Mouse (Mus musculus) intestine, embryonic 15.5 days (tissue): ENCODE measurements around the gene Fbxo24. TPM values are rescaled to one million over a fixed set of nuclear protein-coding genes. Genes with fewer than 3 reads are reported as not detected.

Experiments
- ATAC-seq: fragments of 200-750 bp; cut with Nextera tagmentation; 2 replicates; pipeline ENCODE4 v1.8.0; 2017; ENCODE audit warnings: moderate TSS enrichment, moderate library complexity
- H3K27ac ChIP-seq: fragments of 300-500 bp; sonication (generic); 2 replicates; pipeline ENCODE4 v1.5.1; 2015; ENCODE audit warnings: mild to moderate bottlenecking, inconsistent platforms
- H3K27me3 ChIP-seq: fragments of 300-500 bp; sonication (generic); replicated peaks from 2 replicates; pipeline ENCODE4 v1.6.1; 2015; ENCODE audit warnings: inconsistent platforms
- H3K36me3 ChIP-seq: fragments of 300-500 bp; sonication (generic); 2 replicates; pipeline ENCODE4 v1.6.1; 2015; ENCODE audit warnings: inconsistent platforms
- H3K4me1 ChIP-seq: fragments of 300-500 bp; sonication (generic); replicated peaks from 2 replicates; pipeline ENCODE4 v1.6.1; 2015; ENCODE audit warnings: inconsistent platforms
- H3K4me2 ChIP-seq: fragments of 300-500 bp; sonication (generic); replicated peaks from 2 replicates; pipeline ENCODE4 v1.6.1; 2015; ENCODE audit warnings: mild to moderate bottlenecking, inconsistent platforms
- H3K4me3 ChIP-seq: fragments of 300-500 bp; sonication (generic); replicated peaks from 2 replicates; pipeline ENCODE4 v1.5.1; 2015; ENCODE audit warnings: inconsistent platforms
- H3K9ac ChIP-seq: fragments of 300-500 bp; sonication (generic); 2 replicates; pipeline ENCODE4 v1.6.1; 2015; ENCODE audit warnings: inconsistent platforms
- H3K9me3 ChIP-seq: fragments of 300-500 bp; sonication (generic); 2 replicates; pipeline ENCODE4 v1.6.1; 2016; ENCODE audit warnings: inconsistent platforms
- WGBS: fragments of 180-500 bp; shearing (Covaris S2); methylation state at CpG from one replicate; pipeline ENCODE4 v1.1.7; 2015; 5-methylcytosine and 5-hydroxymethylcytosine counted together
- polyA plus RNA-seq: library from polyadenylated mRNA; unstranded; fragments of >200 nt; fragmentation: Nextera tagmentation; extraction: Ambion mirVana; gene quantifications from 2 replicates; pipeline ENCODE4 v1.2.1, GENCODE M21; 2015

The Fbxo24 gene
- polyA plus RNA-seq, 1 experiment from 2014 or later: 0.15 TPM

DNA sequence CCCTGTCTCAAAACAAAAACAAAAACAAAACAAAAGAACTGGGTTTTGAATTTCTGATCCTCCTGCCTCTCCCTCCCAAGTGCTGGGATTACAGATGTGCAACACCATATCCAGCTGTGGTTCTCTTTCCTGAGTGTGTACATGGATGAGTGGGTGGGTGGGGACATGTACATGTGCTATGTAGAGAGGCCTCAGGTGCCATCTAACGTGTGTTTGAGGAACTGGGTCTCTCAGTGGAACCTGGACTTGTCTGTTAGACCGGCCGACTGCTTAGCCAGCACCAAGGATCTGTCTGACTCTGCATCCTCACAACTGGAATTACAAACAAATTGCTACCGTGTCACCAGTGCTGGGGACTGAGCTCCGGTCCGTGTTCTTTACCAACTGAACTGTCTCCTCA is 31.2 kb downstream of the Fbxo24 start:
- no peak for ATAC-seq
- 90% methylated on average over 6 of the region's 6 CpGs for WGBS

DNA sequence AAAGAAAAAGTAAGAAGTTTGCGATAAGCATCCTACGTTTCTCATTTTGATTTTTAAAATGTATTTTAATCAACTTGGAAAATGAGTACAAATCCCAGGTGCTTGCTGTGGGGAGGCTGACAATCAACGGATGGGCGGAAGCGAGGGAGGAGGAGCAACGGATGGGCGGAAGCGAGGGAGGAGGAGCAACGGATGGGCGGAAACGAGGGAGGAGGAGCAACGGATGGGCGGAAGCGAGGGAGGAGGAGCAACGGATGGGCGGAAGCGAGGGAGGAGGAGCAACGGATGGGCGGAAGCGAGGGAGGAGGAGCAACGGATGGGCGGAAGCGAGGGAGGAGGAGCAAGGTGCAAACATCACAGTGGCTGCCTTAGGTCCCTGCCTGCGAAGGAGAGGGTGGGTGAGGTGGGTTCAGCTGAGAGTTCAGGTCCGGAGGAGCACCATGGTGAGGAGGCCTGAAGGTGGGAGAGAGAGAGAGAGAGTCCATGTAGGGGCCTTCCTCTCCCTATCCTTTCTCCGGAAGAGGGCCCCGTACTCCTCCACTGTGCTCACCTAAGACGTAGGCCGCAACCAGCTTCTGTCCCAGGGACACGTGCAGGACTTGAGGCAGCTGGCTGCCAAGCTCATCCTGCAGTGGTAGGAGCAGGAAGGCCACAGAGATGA is 32.1 kb downstream of the Fbxo24 start:
- H3K27me3 ChIP-seq: no peaks in the 10 kb centered on the region
- no peaks in the 10 kb centered on the region for H3K9me3 ChIP-seq
- H3K4me2 ChIP-seq: peak overlapping the region; percentile 40
- peak overlapping the region; percentile 15; the same call in 1 of the 2 replicates for H3K4me3 ChIP-seq
- H3K9ac ChIP-seq: no peak overlapping the region
- 26% methylated on average over 25 of the region's 30 CpGs for WGBS
- peaks cover 12% of the 10 kb centered on the region for H3K4me1 ChIP-seq
- no peaks in the 10 kb centered on the region for H3K36me3 ChIP-seq
- H3K27ac ChIP-seq: no peak overlapping the region
- ATAC-seq: no peak

More for the DNA sequence above, 31.2 kb downstream of the Fbxo24 start:
- H3K4me3 ChIP-seq: no peak overlapping the region
- no peak overlapping the region for H3K27ac ChIP-seq
- peaks cover 16% of the 10 kb centered on the region for H3K4me1 ChIP-seq
- no peak overlapping the region for H3K9ac ChIP-seq
- no peaks in the 10 kb centered on the region for H3K27me3 ChIP-seq
- no peak overlapping the region for H3K4me2 ChIP-seq
- H3K36me3 ChIP-seq: no peaks in the 10 kb centered on the region
- no peaks in the 10 kb centered on the region for H3K9me3 ChIP-seq

DNA sequence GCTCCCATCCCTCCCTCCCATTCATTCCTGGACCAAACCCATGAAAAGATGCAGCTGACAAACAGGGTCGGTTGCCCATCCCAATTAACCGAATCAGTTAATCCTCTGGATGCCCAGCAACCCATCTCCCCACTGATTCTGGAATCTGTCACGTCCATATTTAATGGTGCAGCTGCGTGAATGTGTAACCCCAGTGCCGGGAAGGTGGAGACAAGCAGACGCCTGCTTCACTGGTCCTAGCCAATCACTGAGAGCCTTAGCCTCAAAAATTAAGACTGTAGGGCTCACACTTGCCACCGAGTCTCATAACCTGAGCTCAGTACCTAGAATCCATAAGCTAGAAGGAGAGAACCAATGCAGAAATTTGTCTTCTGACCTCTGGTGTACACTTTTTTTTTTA is 32.9 kb downstream of the Fbxo24 start:
- ATAC-seq: no peak
- no peaks in the 10 kb centered on the region for H3K27me3 ChIP-seq
- WGBS: 79% methylated on average over 7 of the region's 7 CpGs
- no peaks in the 10 kb centered on the region for H3K36me3 ChIP-seq
- no peak overlapping the region for H3K4me2 ChIP-seq
- peaks cover 12% of the 10 kb centered on the region for H3K4me1 ChIP-seq
- H3K9me3 ChIP-seq: no peaks in the 10 kb centered on the region
- no peak overlapping the region for H3K9ac ChIP-seq
- no peak overlapping the region for H3K4me3 ChIP-seq
- no peak overlapping the region for H3K27ac ChIP-seq

DNA sequence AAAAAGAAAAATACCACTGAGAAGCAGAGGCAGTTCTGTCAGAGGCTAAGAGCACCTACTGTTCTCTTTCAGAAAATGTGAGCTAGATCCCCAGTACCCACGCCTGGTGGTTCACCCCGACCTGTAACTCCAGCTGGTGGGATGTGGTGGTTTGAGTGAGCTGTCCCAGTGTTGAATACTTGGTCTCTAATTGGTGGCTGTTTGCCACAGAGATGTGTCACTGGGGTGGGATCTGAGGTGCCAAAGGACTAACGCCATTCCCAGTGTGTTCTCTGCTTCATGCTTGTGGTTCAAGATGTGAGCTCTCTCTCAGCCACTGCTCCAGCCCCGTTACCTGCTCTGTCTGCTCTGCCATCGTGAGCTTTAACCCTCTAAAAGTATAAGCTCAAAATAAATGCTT is 38.3 kb downstream of the Fbxo24 start:
- H3K36me3 ChIP-seq: no peaks in the 10 kb centered on the region
- no peak overlapping the region for H3K4me2 ChIP-seq
- no peak for ATAC-seq
- H3K4me3 ChIP-seq: no peak overlapping the region
- H3K9me3 ChIP-seq: no peaks in the 10 kb centered on the region
- WGBS: 81% methylated on average over 5 of the region's 5 CpGs
- H3K4me1 ChIP-seq: no peaks in the 10 kb centered on the region
- no peak overlapping the region for H3K9ac ChIP-seq
- no peaks in the 10 kb centered on the region for H3K27me3 ChIP-seq
- H3K27ac ChIP-seq: no peak overlapping the region

DNA sequence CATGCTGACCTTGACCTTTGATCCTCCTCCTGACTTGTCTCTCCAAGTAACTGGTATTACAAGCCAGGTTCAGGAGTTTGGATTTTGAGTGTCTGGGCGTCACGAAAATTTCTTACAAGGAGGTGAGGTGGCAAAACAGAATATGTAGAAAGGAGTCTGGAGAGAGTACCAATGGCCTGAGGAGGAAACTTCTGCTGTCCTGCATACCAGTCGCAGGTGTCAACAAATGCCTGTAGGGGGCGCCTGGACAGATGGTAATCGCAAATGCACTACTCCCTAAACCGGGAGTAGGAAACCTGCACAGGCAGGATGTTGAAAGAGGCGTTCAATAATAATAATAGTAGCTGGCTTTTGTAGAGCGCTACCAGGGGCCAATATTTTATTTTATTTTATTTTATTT is 43.8 kb downstream of the Fbxo24 start:
- WGBS: 27% methylated on average over 8 of the region's 8 CpGs
- Histone ChIP-seq H3K4me3 (no peak overlapping the region), H3K9me3 (no peaks in the 10 kb centered on the region), H3K9ac (no peak overlapping the region), H3K27ac (no peak overlapping the region), H3K4me1 (no peaks in the 10 kb centered on the region; the same call in 1 of the 2 replicates), H3K4me2 (no peak overlapping the region), H3K27me3 (peaks cover 14% of the 10 kb centered on the region), H3K36me3 (no peaks in the 10 kb centered on the region)
- no peak for ATAC-seq

DNA sequence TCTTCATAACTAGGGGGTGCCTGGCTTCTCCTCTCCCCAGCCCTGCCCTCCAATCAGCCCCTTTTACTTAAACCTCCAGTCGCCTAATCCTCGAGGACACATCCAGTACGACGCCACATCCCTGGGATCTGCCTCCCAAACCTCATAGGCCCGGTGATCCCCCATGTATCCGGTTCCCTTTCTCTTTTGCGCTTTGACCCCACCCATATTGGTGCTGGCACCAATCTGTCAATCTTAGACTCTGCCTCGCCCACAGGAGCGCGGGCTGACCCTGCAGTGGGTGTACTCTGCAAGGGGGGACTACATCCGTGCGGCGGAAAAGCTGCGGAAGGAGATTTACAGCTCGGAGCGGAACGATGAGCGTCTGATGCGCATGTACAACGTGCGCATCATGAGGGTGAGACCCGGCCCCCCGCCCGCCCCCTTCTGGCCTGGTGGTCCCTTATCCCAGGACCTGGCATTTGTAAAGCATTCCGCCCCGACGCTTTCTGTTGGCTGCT is 45.1 kb downstream of the Fbxo24 start:
- H3K36me3 ChIP-seq: no peaks in the 10 kb centered on the region
- H3K4me1 ChIP-seq: no peaks in the 10 kb centered on the region; the same call in 1 of the 2 replicates
- H3K27me3 ChIP-seq: peaks cover 14% of the 10 kb centered on the region
- H3K9ac ChIP-seq: peak overlapping the region; percentile 45
- H3K4me2 ChIP-seq: peak overlapping the region; percentile 70
- H3K27ac ChIP-seq: 0 out of 2 replicates have a peak overlapping the region, but pooled peaks have one; percentile 6
- peak overlapping the region; percentile 34 for H3K4me3 ChIP-seq
- peak; percentile 66 for ATAC-seq
- 8% methylated on average over 27 of the region's 27 CpGs for WGBS
- H3K9me3 ChIP-seq: no peaks in the 10 kb centered on the region

DNA sequence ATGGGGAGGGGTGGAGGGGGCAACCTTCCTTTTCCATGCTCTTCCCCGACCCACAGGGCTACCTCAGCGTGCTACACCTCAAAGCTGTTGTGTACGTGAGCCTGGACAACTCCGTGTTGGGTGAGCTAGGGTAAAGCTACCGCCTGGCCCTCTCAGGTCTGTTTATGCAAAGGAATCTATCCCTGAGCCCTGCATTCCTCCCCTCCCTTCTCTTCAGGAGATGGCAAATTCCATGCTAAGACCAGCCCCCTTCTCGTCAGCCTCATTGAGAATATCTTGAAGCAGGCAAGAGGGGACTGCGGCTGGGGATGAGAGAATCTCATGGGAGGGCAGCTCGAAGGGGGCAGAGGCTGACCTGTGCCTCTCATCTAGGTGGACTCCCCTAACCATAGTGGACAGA is 46.1 kb downstream of the Fbxo24 start:
- Histone ChIP-seq H3K4me1 (no peaks in the 10 kb centered on the region; the same call in 1 of the 2 replicates), H3K27ac (no peak overlapping the region), H3K4me2 (0 out of 2 replicates have a peak overlapping the region, but pooled peaks have one; percentile 70), H3K9me3 (no peaks in the 10 kb centered on the region), H3K4me3 (no peak overlapping the region), H3K9ac (no peak overlapping the region), H3K27me3 (peaks cover 14% of the 10 kb centered on the region), H3K36me3 (no peaks in the 10 kb centered on the region)
- 28% methylated on average over 8 of the region's 8 CpGs for WGBS
- no peak for ATAC-seq

DNA sequence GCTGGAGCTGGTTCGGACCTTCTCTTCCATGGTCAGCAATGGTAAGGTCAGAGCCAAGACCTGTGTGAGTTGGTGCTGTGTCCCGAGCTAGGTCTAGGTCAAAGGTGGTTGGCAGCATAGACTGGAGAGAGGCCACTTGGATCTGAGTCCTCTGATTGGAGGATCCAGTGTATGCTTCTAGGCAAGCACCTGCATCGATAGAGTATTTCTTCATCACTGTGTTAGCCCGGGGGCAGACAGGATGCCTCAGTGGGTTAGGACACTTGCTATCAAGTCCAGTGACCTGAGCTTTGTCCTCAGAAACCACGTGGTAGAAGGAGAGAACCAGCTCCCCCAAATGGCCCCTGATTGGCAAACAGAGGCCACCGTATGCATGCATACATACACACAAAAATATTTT is 48.6 kb downstream of the Fbxo24 start:
- no peak for ATAC-seq
- Histone ChIP-seq H3K4me2 (no peak overlapping the region), H3K27me3 (peaks cover 14% of the 10 kb centered on the region), H3K9me3 (no peaks in the 10 kb centered on the region), H3K4me1 (no peaks in the 10 kb centered on the region; the same call in 1 of the 2 replicates), H3K4me3 (no peak overlapping the region), H3K9ac (no peak overlapping the region), H3K36me3 (no peaks in the 10 kb centered on the region), H3K27ac (no peak overlapping the region)
- 78% methylated on average over 6 of the region's 6 CpGs for WGBS

DNA sequence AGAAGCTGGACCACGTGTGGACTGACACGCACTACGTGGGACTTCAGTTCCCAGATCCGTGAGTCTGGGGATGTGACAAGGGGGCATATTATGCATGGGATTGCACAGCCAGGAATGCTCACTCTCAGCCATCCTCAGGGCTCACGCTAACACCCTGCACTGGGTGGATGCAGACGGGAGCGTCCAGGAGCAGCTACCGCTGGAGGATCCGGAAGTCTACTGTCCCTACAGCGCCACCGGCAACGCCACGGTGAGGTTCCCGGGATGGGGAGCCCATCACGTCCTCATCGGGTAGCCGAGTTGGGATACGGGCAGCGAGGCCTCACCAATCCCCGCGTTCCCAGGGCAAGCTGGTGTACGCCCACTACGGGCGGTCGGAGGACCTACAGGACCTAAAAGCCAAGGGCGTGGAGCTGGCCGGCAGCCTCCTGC is 54.3 kb downstream of the Fbxo24 start:
- WGBS: 8% methylated on average over 27 of the region's 27 CpGs
- ATAC-seq: peak; percentile 31; the same call in 1 of the 2 replicates
- H3K27ac ChIP-seq: no peak overlapping the region
- H3K9ac ChIP-seq: peak overlapping the region; percentile 26
- peak overlapping the region; percentile 27 for H3K4me3 ChIP-seq
- H3K4me2 ChIP-seq: peak overlapping the region; percentile 65
- 0 out of 2 replicates have a peak, but pooled peaks cover 9% of the 10 kb centered on the region for H3K4me1 ChIP-seq
- peaks cover 6% of the 10 kb centered on the region; the same call in 1 of the 2 replicates for H3K27me3 ChIP-seq
- no peaks in the 10 kb centered on the region for H3K9me3 ChIP-seq
- no peaks in the 10 kb centered on the region for H3K36me3 ChIP-seq

DNA sequence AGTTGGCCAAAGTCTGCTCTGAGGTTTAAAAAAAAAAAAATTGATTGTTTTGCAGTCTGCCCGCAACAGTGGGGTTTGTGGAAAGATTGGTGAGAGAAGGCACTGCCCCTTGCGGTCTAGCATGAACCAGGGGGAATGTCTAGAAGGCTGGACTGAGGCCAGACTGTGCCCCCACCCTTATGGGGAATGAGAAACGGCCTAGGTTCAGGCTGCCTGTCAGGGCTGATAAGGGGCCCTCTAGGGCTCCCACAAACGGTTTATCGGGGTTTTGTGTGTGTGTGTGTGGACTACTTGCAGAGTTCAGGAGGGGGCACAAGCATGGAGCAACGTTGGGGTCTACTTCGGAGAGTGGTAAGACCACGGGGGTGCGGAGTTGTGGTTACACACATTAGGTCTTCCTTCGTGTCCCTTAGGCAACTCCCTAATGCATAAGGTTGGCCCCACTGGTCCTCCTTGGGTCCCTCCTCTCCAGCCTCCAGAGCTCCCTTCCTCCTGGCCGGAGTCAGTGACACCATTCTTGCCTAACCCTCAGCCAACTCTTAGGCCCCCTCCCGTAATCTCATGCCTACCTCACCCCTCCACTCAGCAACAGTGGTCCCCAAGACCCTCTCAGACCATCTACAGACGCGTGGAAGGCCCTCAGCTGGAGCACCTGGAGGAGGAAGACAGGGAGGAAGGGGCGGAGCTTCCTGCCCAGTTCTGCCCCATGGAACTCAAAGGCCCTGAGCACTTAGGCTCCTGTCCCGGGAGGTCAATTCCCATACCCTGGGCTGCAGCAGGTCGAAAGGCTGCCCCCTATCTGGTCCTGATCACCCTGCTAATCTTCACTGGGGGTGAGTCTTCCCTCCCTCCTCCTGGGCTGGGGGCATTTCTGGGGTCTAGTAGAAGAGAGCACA is 57.9 kb downstream of the Fbxo24 start:
- ATAC-seq: peak; percentile 75; the same call in 1 of the 2 replicates
- Histone ChIP-seq H3K4me3 (no peak overlapping the region), H3K36me3 (no peaks in the 10 kb centered on the region), H3K9ac (no peak overlapping the region), H3K4me2 (no peak overlapping the region), H3K27me3 (peaks cover 6% of the 10 kb centered on the region; the same call in 1 of the 2 replicates), H3K27ac (no peak overlapping the region), H3K9me3 (no peaks in the 10 kb centered on the region), H3K4me1 (0 out of 2 replicates have a peak, but pooled peaks cover 10% of the 10 kb centered on the region)
- 75% methylated on average over 17 of the region's 17 CpGs for WGBS

DNA sequence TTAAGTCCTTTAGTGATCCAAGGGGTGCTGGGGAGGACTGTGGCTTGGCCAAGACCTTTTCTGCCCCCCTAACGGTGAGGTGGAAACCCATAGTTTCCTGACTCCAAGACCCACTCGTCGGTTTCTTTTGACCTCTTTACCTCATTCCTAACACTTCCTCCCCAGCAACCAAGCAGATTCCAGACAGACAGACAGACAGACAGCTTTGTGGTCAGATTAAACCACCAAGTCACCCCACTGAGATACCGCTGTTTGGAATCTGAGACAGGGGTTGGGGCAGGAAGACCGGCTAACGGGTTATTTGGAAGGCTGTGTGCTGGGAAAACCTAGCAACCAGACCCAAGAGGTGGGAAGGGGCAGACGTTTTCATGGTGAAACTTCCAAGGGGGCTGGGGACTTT is 58.6 kb downstream of the Fbxo24 start:
- no peak for ATAC-seq
- 0 out of 2 replicates have a peak, but pooled peaks cover 10% of the 10 kb centered on the region for H3K4me1 ChIP-seq
- no peak overlapping the region for H3K4me3 ChIP-seq
- H3K9ac ChIP-seq: no peak overlapping the region
- H3K27ac ChIP-seq: no peak overlapping the region
- peaks cover 6% of the 10 kb centered on the region; the same call in 1 of the 2 replicates for H3K27me3 ChIP-seq
- 51% methylated on average over 7 of the region's 7 CpGs for WGBS
- no peak overlapping the region for H3K4me2 ChIP-seq
- H3K9me3 ChIP-seq: no peaks in the 10 kb centered on the region
- no peaks in the 10 kb centered on the region for H3K36me3 ChIP-seq

DNA sequence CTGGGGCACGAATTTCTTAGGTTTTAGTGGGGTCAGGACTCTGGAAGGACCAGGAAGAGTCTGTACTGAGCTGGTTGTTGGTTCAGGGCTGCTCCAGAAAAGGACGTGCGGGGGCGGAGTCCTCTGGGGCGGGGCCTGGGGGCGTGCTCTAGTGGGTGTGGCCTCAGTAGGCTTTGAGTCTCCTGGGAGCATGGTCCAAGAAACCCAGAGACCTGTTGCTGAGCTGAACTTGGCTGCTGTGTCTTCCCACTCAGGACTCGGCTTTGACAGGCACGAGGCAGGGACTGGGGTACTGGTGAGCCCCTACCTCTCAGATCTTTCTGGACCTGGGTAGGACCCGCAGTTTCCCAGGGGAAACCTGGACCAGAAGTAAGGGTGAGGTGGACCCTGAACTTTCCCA is 59.1 kb downstream of the Fbxo24 start, which contains the start of gene Tfr2:
Tfr2 (plus strand) TSS at position 176 of the 400 bp plus-strand sequence.
- Histone ChIP-seq H3K4me2 (no peak within 1 kb of the TSS), H3K4me1 (0 out of 2 replicates have a peak, but pooled peaks cover 10% of the 10 kb centered on the region), H3K9me3 (no peaks in the 10 kb centered on the region), H3K9ac (no peak within 1 kb of the TSS), H3K36me3 (no peaks in the 10 kb centered on the region), H3K4me3 (no peak within 1 kb of the TSS), H3K27ac (no peak within 1 kb of the TSS), H3K27me3 (peaks cover 5% of the 10 kb centered on the region; the same call in 1 of the 2 replicates)
- peak; percentile 91 for ATAC-seq
- 25% methylated on average over 9 of the region's 9 CpGs for WGBS
